Mouse (Mus musculus) kidney, adult 2 months (tissue): ENCODE measurements around the gene Crisp4.

Experiments used
- CTCF ChIP-seq: fragments of 200-500 bp; conservative IDR thresholded peaks from 2 replicates; pipeline ENCODE4 v1.5.1; 2011; ENCODE audit warnings: low read depth, mild to moderate bottlenecking, control low read depth, low read length, moderate library complexity, mixed read lengths; ENCODE audit not compliant: insufficient read depth, insufficient read length
- POLR2A ChIP-seq: fragments of 200-500 bp; IDR thresholded peaks from one replicate; pipeline ENCODE4 v1.6.1; 2011; ENCODE audit warnings: low read depth, low read length, control low read depth

GRCm38 (mm10) chr1:18129983-18130382, 15.7 kb downstream of the Crisp4 start:
- TF ChIP-seq CTCF, result no peak
- TF ChIP-seq POLR2A, result no peak
